Mouse (Mus musculus): ENCODE data around the gene Palm.

GRCm38 (mm10) chr10:79866601-79867000 lies 73.2 kb downstream of the Palm start:
- TF ChIP-seq CTCF (IDR thresholded peaks at IDR 0.05) (no peak), EP300 (IDR thresholded peaks at IDR 0.05) (no peak)

Measured in lung, postnatal 0 days (tissue).